Mouse (Mus musculus) T-helper 17 cell (primary cell): ENCODE measurements at regions not wholly inside any gene's neighbourhood (a gene's known extent, or its start where the extent isn't known, plus 50 kb on each side); places are given as distances from the start of the nearest gene placed in this dataset.

Experiments used
- in situ Hi-C, 2 experiments: fragments of 300-600 bp; cut with MboI, MseI; formaldehyde crosslinking; loops; 1 replicate in 1 of 2; 2 replicates in 1 of 2; pipeline ENCODE4 v1.15.1; 2025; ENCODE audit warnings: high pct_unique_total_duplicates in 2 of 2

DNA sequence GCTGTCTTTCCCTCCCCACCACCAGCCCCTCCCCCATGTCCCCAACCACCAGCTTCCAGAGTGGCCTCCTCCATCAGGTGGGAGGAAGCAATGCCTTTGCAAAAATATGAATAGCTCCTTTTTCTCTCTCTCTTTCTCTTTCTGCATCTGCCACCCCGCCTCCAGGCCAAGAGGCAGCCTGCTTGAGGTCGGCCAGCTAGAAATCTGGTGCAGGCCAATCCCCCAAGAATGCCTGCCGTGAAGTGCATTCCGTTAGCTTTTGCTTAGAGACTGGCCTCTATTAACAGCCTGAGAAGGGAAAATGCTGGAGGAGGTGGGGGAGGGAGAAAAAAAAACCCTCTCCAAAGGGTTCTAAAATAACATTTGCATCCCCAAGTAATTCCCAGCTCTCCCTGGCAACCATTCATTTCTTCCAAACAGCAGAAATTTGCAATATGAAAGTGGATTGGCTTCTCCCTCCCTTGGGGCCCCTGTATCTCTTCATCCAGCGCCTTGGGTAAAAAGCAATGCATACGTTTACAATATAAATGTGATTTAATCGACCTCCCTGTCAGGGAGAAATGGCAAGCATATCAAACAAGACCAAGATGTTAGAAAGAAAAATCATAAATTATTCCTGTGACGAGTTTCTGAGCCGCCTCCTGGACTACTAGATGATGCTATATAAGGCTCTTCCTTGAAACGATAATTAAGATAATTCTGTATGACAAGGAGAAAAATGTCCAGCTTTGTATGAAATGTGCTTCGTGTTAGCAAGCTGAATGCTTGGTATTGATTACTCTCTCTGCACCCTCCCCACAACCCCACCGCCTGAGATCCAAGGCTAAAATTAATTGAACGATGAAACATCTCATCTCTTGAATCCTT is 339.8 kb downstream of the Rps24 start:
- in situ Hi-C loops: loop anchor here in 1 of 2 experiments (25.0 kb wide), 1 partner anchor 1014 kb away; no protein-coding TSS in a partner anchor

GRCm38 (mm10) chr14:24827381-24828031 is 340.6 kb downstream of the Rps24 start:
- in situ Hi-C loops: loop anchor here in 1 of 2 experiments (25.0 kb wide), 1 partner anchor 1015 kb away; no protein-coding TSS in a partner anchor

DNA sequence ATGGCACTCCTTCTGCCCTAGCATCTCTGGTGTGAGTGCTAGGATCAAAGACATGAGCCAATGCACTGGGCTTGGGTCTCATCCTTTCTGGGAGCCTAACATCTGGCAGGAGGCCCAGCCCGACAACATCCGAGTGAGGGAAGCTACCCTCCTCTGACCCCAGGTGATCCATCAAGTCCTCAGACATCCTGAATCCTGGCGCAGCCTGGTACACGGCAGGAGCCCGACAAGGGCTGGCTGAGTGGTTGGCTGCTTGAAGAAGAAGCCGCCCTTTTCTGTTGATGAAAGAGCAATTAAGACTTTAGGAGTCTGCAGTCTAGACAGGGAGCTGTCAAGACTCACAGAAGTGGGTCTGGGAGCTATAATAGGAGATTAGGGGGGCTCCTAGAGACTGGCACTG is 342.1 kb downstream of the Rps24 start:
- in situ Hi-C loops: loop anchor here in 1 of 2 experiments (25.0 kb wide), 1 partner anchor 1017 kb away; no protein-coding TSS in a partner anchor

DNA sequence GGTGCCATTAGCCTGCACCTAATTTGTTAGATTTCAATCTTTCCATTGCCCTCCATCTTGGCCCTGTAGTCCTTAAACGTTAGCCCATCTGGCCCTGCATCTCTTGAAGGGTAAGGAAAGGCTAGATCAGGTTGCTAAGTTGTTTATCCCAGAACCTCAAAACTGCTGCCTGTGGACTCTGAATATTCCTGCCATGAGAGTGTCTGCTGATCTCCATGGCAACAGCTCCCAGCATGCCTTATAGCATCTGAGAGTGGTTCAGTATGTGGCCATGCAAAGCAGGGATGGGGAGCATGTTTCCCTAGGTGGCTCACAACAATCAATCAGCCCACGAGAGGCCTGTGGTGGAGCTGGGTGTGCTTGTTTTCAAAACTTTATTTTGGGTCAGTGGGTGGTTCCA is 346.3 kb downstream of the Rps24 start:
- in situ Hi-C loops: loop anchor here in 1 of 2 experiments (10.0 to 25.0 kb wide), 2 partner anchors 1021 to 1922 kb away; no protein-coding TSS in a partner anchor

GRCm38 (mm10) chr14:24838219-24838618 is 351.3 kb downstream of the Rps24 start:
- in situ Hi-C loops: loop anchor here in 1 of 2 experiments (10.0 to 25.0 kb wide), 2 partner anchors 1026 to 1917 kb away; no protein-coding TSS in a partner anchor

DNA sequence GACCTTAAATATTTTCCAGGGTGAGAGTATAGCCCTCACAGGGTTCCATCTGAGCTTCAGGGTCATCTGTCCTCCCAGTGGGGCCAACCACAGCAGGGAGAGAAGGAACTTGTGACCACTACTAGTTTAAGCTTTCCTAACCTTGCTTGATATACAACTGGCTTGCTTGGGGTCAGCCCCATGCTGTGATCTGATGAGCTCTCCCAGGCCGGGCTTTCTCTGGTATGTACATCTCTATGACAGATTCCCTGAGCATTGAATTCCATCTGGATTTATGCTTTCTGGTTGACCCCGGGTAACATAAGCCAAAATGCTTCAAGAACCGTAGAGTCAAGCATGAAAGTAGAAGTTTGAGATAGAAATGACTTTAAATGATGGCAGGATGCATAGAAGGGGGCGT is 352.1 kb downstream of the Rps24 start:
- in situ Hi-C loops: loop anchor here in 1 of 2 experiments (10.0 to 25.0 kb wide), 2 partner anchors 1027 to 1916 kb away; no protein-coding TSS in a partner anchor

GRCm38 (mm10) chr14:24841715-24842496 is 355.0 kb downstream of the Rps24 start:
- in situ Hi-C loops: loop anchor here in 1 of 2 experiments (25.0 kb wide), 1 partner anchor 1030 kb away; no protein-coding TSS in a partner anchor

DNA sequence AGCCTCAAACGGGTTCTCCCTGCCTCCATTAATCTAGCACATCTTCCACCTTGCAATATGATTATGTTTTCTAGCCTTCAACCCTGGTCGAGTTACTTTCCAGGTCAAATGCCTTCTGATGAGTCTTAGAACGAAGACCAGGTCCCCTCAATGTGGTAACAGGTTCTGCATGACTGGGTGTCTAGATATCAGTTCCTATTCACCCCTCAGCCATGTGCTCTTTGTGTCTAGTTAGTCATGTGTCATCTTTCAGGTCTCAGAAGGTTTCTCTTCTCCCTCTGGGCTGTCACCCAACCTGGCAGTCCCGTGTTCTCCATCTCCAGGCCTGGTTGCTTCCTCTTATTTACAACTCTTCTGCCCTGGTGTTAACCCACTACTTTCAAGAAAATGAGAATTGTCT is 356.7 kb downstream of the Rps24 start:
- in situ Hi-C loops: loop anchor here in 1 of 2 experiments (25.0 kb wide), 1 partner anchor 1031 kb away; no protein-coding TSS in a partner anchor

DNA sequence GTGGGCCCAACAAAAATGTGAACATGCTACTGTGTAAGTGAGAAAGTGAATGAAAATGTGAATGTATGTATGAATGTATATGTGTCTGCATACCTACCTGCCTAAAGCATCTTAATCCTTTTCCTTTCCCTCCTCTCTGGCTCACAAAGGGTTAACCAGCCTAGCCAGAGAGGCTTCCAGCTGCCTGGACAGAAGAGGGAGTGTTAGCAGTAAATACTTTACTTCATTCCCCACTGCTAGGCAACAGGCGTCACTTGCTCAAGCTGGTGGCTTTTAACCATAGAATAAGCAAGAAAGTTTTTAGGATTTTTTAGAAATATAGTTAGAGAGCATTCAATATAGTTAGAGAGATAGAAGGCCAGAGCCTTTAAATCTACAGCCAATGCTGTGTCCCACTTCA is 363.6 kb downstream of the Rps24 start:
- in situ Hi-C loops: no loop called here

- in situ Hi-C loops: no loop called here
Observed at GRCm38 (mm10) chr14:24854459-24854858, 367.5 kb downstream of the Rps24 start.

DNA sequence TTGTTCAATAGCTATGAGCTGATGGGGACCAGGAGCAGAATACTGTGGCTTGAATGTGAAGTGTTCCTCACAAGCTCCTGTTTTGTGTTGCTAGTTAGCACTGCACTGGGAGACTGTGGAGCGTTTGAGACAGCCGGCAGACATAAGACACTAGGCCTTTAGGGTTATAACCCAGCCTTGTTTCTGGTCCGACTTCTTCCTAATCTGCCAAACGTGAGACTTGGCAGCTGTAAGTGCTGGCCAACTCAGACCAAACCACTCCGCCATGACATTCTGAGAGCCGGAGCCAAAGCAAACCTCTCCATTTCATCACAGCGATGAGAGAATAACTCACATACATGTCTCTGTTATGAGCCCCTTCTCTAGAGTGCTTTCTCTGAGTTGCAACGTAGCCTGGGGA is 375.2 kb downstream of the Rps24 start:
- in situ Hi-C loops: no loop called here

- in situ Hi-C loops: no loop called here
Observed at GRCm38 (mm10) chr14:24862661-24863060, 375.7 kb downstream of the Rps24 start.

DNA sequence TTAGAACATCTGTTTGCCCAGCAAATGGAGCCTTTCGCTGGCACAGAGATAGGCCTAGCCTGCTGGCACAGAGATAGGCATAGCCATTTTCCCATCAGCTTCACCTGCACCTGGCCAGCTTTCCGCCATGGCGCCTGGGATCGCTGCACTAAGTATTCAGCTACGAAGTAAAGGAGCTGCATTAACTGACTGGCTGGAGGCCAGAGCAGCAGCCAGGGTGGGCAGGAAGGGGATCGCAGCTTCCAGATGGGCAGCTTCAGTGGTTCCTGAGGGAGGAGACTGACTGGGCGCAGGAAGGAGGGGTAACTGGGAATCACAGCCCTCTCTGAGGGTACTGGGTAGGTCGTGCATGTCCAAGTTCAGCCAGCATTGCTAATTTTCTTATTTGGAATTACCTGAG is 376.2 kb downstream of the Rps24 start:
- in situ Hi-C loops: no loop called here

DNA sequence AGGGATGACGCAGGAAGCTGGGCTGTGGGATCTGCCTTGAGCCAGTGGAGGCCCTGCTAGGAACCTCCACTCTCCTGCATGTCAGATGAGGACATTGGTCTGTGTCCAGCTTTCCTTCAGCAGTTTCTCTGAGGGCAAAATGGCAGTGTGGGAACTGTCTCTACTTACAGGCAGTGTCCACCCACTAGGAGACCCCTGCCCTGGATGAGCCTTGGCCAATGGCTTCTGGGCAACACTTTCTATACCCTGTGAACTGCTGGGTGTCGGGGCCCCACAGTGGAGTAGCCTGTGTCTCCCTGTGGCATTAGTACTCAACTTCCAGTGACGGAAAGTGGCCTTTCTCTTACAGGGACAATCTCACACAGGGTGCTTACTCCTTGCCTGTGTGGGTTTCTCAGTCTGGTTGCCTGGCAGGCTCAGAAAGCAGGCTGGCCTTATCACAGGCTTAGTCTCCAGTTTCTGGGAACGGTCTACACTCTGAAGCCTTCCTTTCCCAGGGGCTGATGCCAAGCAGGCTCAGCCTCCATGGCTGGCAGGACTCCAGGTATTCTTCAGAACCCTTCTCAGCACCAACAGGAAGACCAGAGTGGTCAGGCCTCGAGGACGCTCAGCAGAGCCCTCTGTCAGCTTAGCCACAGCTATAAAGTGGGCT is 378.8 kb downstream of the Rps24 start:
- in situ Hi-C loops: no loop called here

DNA sequence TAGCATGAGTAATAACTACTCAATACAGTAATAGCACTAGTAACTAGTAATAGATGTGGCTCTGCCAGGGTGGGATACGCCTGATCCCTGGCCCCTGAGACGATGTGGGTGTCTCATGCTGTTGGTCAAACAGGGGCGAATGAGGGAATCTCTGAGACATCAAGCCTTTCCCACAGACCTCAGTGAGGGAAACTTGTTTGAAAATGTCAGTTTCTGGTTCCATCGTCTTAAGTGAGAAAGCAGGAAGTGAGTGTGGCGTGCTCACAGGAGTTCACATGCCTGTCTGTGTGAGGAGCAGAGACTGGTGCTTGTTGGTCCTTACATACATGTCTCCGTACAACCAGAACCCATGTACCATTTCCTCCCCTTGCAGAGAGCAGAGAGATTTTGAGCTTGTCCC is 380.9 kb downstream of the Rps24 start:
- in situ Hi-C loops: no loop called here

GRCm38 (mm10) chr14:24868756-24869155 is 381.8 kb downstream of the Rps24 start:
- in situ Hi-C loops: no loop called here

DNA sequence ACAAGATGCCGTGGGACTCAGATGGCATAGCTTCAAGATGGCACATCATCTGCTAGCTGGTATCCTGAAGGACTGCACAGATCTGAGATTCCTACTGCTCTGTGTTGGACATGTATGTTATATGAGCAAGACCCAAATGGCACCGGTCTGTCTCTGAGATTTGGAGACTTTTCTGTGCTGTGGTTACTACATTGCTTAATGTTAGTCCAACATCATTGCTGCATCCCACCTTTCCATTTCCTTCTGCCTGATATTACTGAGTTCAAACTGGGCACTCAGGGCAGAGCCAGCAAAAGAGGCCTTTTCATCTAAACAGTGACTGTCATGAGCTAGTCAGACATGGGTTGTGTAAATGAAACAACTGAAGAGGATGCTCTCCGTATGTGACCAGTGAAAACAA is 383.3 kb downstream of the Rps24 start:
- in situ Hi-C loops: no loop called here

GRCm38 (mm10) chr14:24871392-24871998 is 384.6 kb downstream of the Rps24 start:
- in situ Hi-C loops: no loop called here

DNA sequence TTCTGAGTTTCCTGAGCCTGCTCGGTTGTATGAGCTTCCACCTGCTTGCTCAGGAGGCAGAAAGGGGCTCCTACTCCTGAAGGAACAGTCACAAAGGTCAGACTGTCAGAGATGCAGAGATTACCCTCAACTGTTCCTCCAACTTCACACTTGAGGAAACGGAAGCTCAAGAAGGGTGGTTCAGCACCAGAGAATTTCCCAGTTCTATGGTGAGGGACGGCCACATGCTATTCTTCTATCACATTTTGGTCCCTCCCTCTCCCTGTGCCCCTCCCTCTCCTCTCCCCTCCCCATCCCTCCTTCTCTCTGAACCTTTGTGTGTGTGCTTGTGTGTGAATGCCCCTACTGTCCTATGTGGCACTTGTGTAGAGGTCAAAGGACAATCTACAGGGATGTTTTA is 386.0 kb downstream of the Rps24 start:
- in situ Hi-C loops: no loop called here

DNA sequence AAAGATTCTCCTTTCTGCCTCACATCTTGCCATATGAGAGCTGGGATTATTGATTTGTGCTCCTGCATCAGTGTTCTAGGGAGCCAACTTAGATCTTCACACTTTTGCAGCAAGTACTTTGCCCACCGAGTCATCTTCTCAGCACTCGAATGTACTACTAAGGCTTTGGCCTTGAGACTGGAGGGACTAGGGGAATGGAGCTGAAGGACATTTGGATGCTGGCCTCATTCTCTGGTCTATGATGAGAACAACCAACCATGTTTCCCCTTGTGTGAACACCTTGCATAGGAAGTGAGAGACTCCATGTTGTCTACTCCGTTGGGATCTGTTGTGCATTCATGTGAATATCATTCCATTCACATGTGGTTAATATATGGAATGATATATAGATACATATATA is 386.5 kb downstream of the Rps24 start:
- in situ Hi-C loops: no loop called here
